Mouse (Mus musculus): ENCODE results near the gene N4bp1.

- TF ChIP-seq CTCF (IDR thresholded peaks at IDR 0.05; ENCODE audit: control insufficient read depth, insufficient read depth, insufficient replicate concordance, low read depth, low read length) (no peak), POLR2A (IDR thresholded peaks at IDR 0.05; ENCODE audit: control insufficient read depth, low read depth, low read length) (no peak)
Observed at GRCm38 (mm10) chr8:86798141-86798540, 86.9 kb downstream of the N4bp1 start.
